Mouse (Mus musculus): Measurements from ENCODE around the gene Notum.
A peak's percentile ranks its signal among the peaks of the same experiment; 100 is the strongest.

Notum gene

DNA sequence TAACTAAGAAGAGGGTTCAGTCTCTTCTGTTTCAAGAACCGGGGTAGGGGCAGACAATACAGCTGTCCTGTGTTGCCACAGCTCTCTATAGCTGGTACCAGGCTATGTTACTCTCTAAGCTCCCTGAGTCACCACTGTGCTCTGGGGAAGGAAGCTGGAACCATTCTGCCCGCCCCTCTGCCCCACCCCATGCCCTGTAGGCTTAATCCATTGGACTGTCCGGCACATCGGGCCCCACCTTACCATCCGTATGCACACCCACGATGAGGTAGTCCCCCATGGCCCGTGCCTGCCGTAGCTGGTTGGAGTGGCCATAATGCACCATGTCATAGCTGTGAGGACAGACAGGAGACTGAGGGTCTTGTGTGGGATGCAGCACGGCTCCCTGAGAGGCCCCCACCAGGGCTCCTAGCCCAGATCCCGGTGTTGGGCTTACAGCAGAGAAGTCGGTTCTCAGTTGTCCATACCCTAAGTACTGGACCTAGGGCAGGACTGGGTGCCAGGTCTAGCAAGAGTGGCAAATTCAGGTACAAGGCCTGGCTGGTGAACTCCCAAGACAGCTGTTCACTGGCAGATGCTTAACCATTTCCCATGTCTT lies 45.3 kb downstream of the Notum start:
- DNase-seq: no peak

- no peak for DNase-seq
These were observed 45.8 kb downstream of the Notum start for GRCm38 (mm10) chr11:120615167-120615566.

DNA sequence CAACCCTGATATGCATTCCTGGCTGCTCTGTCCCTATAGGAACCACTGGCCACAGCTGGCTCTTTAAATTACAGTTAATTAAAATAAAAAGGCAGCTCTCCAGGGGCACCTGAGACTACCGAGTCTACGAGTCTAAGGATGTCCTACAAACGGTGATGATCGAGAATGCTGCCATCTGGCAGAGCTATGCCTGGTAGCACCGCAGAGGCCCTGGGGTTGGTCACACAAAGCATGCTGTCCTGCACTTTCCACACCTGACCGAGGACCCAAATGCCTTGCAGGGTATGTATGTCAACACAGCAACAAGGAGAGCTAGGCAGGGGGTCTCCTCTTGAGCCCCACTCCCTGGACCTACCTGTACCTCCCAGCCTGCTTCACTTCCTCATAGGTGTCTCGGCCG lies 47.0 kb downstream of the Notum start:
- DNase-seq: no peak

- no peak for DNase-seq
These were observed 47.4 kb downstream of the Notum start for GRCm38 (mm10) chr11:120613481-120613972.

DNA sequence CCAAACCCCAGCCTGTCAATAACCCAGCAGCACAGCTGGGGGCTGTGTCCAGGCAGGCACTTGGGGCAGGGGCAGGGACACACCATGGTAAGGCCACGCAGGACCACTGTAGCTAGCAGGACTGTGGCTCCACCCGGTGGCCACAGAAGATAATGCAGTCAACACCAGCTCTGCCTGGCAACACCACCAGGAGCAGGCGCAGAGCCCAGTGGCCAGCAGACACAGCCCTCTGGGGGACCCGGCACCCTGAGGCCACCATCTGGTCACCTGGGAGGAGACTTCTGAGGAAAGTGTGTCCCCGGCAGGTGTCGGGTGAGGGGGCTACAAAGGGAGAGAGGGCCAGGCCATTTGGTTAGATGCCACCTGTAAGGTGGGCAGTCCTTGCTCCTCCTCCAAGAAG lies 48.2 kb downstream of the Notum start:
- DNase-seq: peak; percentile 78

DNA sequence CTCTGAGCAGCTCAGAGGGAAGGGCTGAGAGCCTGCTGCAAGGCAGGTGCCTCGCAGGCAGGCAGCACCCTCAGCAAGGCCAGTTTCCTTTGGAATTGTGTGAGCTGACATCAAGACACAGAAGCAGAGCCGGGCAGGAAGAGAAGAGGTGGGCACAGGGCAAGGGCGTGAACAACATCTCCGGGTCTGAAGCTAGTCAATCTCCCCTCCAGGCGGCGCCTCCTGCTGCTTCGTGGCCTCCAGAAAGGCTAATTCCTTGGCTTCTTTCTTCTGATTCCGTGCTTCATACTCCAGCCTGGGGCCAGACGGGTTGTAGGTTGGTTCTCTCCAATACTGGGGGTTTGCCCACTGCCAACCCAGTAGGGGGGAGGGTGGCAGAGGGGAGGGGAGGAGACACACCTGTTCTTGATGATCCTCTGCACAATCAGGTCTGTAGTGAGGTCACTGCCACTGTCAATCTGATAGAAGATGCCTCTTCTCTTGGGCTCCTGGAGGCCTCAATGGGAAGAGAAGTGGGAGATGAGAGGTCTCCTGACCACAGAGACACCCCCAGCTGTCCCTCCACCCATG lies 50.4 kb downstream of the Notum start:
- no peak for DNase-seq

- no peak for DNase-seq
These were observed 51.7 kb downstream of the Notum start for GRCm38 (mm10) chr11:120609250-120609649.

DNA sequence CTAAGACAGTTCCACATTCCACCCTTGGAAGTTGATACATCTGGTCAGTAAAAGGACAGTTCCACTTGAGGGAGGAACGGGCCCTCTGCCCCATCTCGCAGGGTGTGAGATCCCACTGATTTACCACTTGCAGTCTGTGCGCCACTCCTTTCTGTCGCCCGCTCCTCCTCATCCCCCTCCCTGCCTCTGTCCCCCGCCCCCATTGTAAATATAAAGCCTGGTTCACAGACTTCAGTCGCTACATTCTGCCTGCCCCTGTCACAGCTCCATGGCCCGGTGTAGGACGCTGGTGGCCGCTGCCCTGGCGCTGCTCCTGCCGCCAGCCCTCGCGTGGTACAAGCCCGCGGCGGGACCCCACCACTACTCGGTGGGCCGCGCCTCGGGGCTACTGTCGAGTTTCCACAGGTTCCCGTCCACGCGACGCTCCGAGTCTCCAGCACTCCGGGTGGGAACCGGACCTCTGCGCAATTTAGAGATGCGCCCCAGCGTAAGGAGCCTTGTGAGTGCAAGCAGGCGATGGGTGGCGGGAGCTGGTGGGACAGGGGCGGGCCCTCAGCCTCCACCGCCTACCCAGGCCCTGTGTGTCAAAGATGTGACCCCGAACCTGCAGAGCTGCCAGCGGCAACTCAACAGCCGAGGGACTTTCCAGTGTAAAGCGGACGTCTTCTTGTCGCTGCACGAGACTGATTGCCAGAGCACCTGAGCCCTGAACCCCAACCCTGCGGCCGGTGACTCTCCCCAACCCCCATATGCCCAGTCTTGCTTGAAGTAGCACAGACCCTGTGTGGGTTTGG lies 52.5 kb downstream of the Notum start, which contains the start of gene Npb:
Gene Npb, plus strand, starts transcription at position 237 of the 794 bp plus-strand sequence.
- no peak for DNase-seq

DNA sequence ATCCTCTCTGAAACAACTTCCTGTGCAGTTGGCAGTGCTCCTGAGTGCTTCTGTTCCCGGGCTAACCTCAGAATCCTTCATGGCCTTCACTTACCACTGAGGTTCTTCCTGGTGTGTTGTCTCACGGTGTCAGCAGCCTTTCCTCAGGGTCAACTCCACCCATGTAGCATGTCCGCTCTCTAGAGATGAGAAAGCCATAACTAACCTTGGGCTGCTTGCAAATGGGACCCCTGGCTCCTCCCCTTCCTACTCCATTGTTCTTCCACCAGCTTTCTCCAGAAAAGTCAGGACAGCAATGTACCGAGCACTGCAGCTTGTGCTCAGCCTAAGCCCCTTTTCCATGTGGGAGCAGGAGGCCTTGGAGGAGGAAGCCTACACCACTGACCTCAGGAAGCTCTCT lies 54.2 kb downstream of the Notum start:
- no peak for DNase-seq

DNA sequence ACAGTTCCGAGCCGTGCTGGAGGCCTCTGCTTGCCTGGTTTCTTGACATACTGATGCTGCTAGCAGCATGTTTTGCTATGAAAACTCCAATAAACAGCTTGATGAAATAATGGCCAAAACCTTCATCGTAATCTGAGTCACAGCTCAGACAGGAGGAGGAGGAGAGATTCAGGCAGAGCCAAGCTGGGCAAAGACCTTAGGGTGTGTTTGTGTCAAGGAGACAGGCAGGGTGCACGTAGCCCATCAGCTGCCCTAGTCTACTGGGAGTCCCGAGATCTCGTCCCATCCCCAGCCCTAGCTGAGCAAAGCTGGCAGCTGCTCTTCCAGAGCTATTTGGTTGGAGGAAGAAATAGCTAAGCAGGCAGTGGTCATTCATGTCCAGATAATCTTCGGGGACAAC lies 55.3 kb downstream of the Notum start:
- DNase-seq: no peak
